Mouse (Mus musculus) stomach, postnatal 0 days (tissue): ENCODE data around the gene H13. TPM values are rescaled to one million over a fixed set of nuclear protein-coding genes. Genes with fewer than 3 reads are reported as not detected.

ENCODE experiments used
- ATAC-seq: fragments of 200-750 bp; cut with Nextera tagmentation; 2 replicates; pipeline ENCODE4 v1.8.0; 2017; ENCODE audit not compliant: low FRiP score, low TSS enrichment
- DNase-seq: peaks from one replicate; pipeline ENCODE4 v3.0.0-alpha.2; 2016; ENCODE audit warnings: low spot score
- H3K27ac ChIP-seq: fragments of 300-500 bp; sonication (generic); replicated peaks from 2 replicates; pipeline ENCODE4 v1.5.1; 2014; ENCODE audit warnings: mild to moderate bottlenecking, control low read depth
- H3K27me3 ChIP-seq: fragments of 300-500 bp; sonication (generic); 2 replicates; pipeline ENCODE4 v1.6.1; 2014; ENCODE audit warnings: low read length; ENCODE audit not compliant: control insufficient read depth, insufficient read depth
- H3K36me3 ChIP-seq: fragments of 300-500 bp; sonication (generic); 2 replicates; pipeline ENCODE4 v1.6.1; 2014; ENCODE audit warnings: low read length, mixed read lengths; ENCODE audit not compliant: control insufficient read depth, insufficient read depth
- H3K4me1 ChIP-seq: fragments of 300-500 bp; sonication (generic); replicated peaks from 2 replicates; pipeline ENCODE4 v1.6.1; 2014; ENCODE audit warnings: antibody characterized with exemption; ENCODE audit not compliant: control insufficient read depth, insufficient read depth
- H3K4me2 ChIP-seq: fragments of 300-500 bp; sonication (generic); replicated peaks from 2 replicates; pipeline ENCODE4 v1.6.1; 2014; ENCODE audit warnings: low read depth, mild to moderate bottlenecking, control low read depth, moderate library complexity
- H3K4me3 ChIP-seq: fragments of 300-500 bp; sonication (generic); 2 replicates; pipeline ENCODE4 v1.5.1; 2014; ENCODE audit warnings: low read depth, low read length, control low read depth
- H3K9ac ChIP-seq: fragments of 300-500 bp; sonication (generic); 2 replicates; pipeline ENCODE4 v1.6.1; 2014; ENCODE audit warnings: mild to moderate bottlenecking, low read length, control low read depth, mixed read lengths
- H3K9me3 ChIP-seq: fragments of 300-500 bp; sonication (generic); 2 replicates; pipeline ENCODE4 v1.6.1; 2016; ENCODE audit warnings: low read length; ENCODE audit not compliant: control insufficient read depth
- CTCF ChIP-seq: IDR thresholded peaks from 2 replicates; pipeline ENCODE4 v1.5.1; 2016; ENCODE audit warnings: antibody characterized with exemption, low read depth, mild to moderate bottlenecking, moderate library complexity
- EP300 ChIP-seq: optimal IDR thresholded peaks from 2 replicates; pipeline ENCODE3; 2016; ENCODE audit warnings: antibody characterized with exemption
- WGBS: fragments of 180-500 bp; shearing (Covaris S2); extraction: QIAGEN DNeasy Blood & Tissue Kit; methylation state at CpG from one replicate; pipeline ENCODE4 v1.1.7; 2014; 5-methylcytosine and 5-hydroxymethylcytosine counted together
- polyA plus RNA-seq: library from polyadenylated mRNA; unstranded; fragments of >200 nt; fragmentation: Nextera tagmentation; extraction: Ambion mirVana; gene quantifications from 2 replicates; pipeline ENCODE4 v1.2.1, GENCODE M21; 2015

The H13 gene
- polyA plus RNA-seq, 1 experiment from 2014 or later, result 121 TPM

DNA sequence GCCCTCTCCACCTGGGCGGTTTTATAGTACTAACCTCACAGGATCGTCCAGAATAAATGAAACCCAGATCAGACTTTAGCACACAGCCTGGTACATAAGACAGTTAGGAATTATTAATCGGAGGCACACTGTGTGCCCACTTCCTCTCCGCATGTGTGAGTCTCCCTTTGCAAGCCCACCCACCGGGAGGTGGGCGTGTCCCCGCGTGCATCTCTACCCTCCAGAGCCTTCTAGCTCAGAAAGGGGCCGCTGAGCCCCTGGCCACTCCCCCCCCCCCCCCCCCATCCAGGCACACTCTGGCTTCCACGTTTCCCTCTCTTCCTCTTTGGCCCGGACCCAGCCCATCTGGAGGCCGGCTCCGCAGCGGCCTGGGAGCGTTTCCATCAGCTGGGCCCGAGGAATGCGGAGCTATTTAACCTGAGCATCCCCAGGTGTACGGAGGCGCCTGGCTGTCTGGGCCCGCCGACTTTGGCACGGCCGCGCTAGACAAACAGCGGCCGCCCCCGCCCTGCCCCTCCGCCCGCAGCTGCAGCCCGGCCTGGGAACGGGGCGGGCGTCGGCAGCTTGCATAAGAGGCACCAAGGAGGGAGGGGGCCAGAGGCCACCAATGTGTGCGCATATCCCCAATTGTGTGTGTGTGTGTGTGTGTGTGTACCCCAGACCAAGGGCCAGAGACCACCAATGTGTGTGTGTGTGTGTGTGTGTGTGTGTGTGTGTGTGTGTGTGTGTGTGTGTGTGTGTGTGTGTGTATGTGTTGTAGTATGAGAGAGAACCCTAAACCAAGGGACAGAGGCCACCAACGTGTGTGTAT lies 70.0 kb downstream of the H13 start:
- ATAC-seq (peak; percentile 67), DNase-seq (peak; percentile 94)
- H3K27me3 ChIP-seq, result no peaks in the 10 kb centered on the region
- H3K4me1 ChIP-seq, result 0 out of 2 replicates have a peak, but pooled peaks cover 6% of the 10 kb centered on the region
- no peaks in the 10 kb centered on the region for H3K9me3 ChIP-seq
- H3K36me3 ChIP-seq, result no peaks in the 10 kb centered on the region
- peak overlapping the region; percentile 95 for H3K27ac ChIP-seq
- TF ChIP-seq EP300 (peak; percentile 82), CTCF (no peak)
- under 1% methylated on average over 34 of the region's 36 CpGs for WGBS
- peak overlapping the region; percentile 86 for H3K4me2 ChIP-seq
- H3K4me3 ChIP-seq, result peak overlapping the region; percentile 78
- peak overlapping the region; percentile 56; the same call in 1 of the 2 replicates for H3K9ac ChIP-seq

DNA sequence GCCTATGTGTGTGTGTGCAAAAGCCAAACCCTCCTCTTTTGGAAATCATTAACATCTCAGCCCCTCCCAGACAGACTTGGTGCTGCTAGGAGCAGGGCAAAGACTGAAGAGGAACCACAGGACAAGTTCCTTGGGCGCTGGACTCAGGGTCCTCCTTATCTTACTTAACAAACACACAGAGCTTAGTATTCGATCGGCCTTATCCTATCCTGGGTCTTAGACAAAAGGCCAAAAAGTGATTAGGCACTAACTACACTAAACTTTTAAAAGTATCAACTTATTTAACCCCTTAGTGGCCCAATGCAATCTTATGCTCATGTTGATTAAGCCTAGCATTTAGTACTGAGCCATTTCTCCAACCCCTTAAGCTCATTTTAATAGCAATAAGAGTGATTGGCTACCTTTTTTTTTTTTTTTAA lies 70.6 kb downstream of the H13 start:
- Histone ChIP-seq H3K27me3 (no peaks in the 10 kb centered on the region), H3K4me1 (0 out of 2 replicates have a peak, but pooled peaks cover 2% of the 10 kb centered on the region), H3K27ac (peak overlapping the region; percentile 95), H3K4me3 (no peak overlapping the region), H3K9ac (0 out of 2 replicates have a peak overlapping the region, but pooled peaks have one; percentile 23), H3K9me3 (no peaks in the 10 kb centered on the region), H3K36me3 (no peaks in the 10 kb centered on the region), H3K4me2 (peak overlapping the region; percentile 86)
- WGBS, result 8% methylated on average over 3 of the region's 3 CpGs
- peak; percentile 58 for ATAC-seq
- DNase-seq, result no peak
- TF ChIP-seq CTCF (no peak), EP300 (no peak)

DNA sequence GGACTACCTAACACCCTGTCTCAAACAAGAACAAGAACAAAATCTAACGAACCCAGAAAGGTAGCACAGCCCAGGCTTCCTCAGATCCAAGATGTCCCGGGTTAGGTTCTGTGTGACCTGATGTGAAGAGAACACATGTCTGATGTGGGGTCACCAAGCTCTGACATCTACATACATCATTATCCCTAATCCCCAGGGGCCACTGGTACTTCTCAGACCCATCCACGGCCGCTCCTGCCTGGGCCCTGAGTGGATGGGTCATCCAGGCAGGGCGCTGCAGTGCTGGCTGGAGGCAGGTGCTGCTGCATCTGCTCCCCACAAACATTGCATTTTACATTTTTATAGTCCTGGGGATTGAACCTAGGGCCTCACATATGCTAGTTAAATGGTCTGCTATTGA lies 71.2 kb downstream of the H13 start:
- TF ChIP-seq CTCF (no peak), EP300 (no peak)
- Histone ChIP-seq H3K4me3 (no peak overlapping the region), H3K27ac (peak overlapping the region; percentile 95), H3K9ac (no peak overlapping the region), H3K4me1 (no peaks in the 10 kb centered on the region), H3K27me3 (no peaks in the 10 kb centered on the region), H3K36me3 (no peaks in the 10 kb centered on the region), H3K9me3 (no peaks in the 10 kb centered on the region), H3K4me2 (no peak overlapping the region)
- WGBS, result 62% methylated on average over 5 of the region's 5 CpGs
- DNase-seq (no peak), ATAC-seq (no peak)

DNA sequence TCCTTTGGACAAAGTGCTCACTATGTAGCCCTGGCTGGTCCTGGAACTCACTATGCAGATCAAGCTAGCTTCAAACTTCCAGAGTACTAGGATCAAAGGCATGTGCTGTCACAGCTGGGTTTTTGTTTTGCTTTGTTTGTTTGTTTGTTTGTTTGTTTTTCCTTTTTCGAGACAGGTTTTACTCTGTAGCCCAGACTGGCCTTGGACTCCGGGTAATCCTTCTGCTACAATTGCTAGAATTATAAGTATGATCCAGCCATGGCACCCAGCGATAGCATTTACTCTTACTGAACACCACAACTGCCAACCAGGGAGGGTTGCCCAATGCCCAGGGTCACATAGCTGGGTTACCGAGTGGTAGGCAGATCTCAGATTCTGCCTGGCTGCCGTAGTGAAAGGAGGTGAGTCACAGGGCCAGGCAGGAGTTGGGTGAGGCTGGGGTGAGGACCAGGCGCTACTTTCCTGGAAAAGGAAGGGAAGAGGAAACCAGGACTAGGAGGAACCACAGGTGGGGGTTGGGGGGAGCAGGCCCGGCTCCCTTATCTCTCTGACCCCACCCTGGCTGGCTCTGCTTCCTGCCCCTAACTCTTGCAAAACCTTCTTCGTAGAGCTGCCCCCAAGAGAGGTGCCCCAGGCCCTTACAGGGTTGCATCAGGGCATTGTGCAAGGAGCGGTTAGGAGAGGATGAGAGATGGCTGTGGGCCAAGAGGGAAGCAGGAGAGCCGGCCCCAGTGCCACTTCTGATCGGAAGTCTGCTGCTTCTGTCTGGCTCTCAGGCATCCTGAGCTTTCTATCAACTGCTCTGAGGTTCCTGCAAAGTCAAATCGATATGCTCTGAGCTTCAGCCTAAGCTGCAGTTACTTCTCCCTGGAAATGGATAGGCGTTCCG lies 72.1 kb downstream of the H13 start:
- no peaks in the 10 kb centered on the region for H3K4me1 ChIP-seq
- WGBS, result 19% methylated on average over 14 of the region's 14 CpGs
- H3K4me3 ChIP-seq, result no peak overlapping the region

DNA sequence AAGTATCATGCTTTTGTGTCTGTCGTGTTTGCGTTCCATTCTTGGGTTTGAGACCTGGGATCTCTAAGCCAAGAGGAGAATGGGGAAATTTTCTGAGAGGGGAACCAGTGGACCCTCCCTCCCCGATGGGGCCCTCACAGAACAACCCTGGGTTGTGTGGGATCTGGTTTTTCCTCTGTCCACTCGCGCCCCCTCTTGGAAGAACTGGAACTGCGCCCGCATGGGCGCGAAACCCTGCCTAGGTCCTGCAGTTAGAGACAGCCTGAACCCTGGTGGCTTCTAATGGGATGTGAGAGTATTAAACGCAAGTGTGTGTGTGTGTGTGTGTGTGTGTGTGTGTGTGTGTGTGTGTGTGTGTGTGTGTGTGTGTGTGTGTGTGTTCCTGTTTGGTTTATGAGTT lies 73.2 kb downstream of the H13 start:
- Histone ChIP-seq H3K4me3 (no peak overlapping the region), H3K36me3 (no peaks in the 10 kb centered on the region), H3K4me1 (no peaks in the 10 kb centered on the region), H3K9me3 (no peaks in the 10 kb centered on the region), H3K9ac (no peak overlapping the region; the same call in 1 of the 2 replicates), H3K27me3 (no peaks in the 10 kb centered on the region), H3K4me2 (no peak overlapping the region), H3K27ac (peak overlapping the region; percentile 95)
- DNase-seq (peak; percentile 91), ATAC-seq (peak; percentile 40)
- WGBS, result 28% methylated on average over 10 of the region's 10 CpGs
- TF ChIP-seq CTCF, result peak; percentile 91
- TF ChIP-seq EP300, result no peak

More for the DNA sequence above, 72.1 kb downstream of the H13 start:
- DNase-seq, result peak; percentile 90
- peak; percentile 73 for ATAC-seq
- Histone ChIP-seq H3K27me3 (no peaks in the 10 kb centered on the region), H3K4me2 (0 out of 2 replicates have a peak overlapping the region, but pooled peaks have one; percentile 12), H3K27ac (peak overlapping the region; percentile 95), H3K9me3 (no peaks in the 10 kb centered on the region), H3K36me3 (no peaks in the 10 kb centered on the region), H3K9ac (no peak overlapping the region; the same call in 1 of the 2 replicates)
- peak; percentile 93 for TF ChIP-seq EP300
- TF ChIP-seq CTCF, result peak; percentile 24; the same call in 1 of the 2 replicates
